Mouse (Mus musculus) ES-CJ7 (cell line): ENCODE data around the gene Cd46.

Experiments used
- DNase-seq: peaks from one replicate; pipeline ENCODE4 v3.0.0; 2011; ENCODE audit warnings: low read depth, low spot score

The Cd46 gene

DNA sequence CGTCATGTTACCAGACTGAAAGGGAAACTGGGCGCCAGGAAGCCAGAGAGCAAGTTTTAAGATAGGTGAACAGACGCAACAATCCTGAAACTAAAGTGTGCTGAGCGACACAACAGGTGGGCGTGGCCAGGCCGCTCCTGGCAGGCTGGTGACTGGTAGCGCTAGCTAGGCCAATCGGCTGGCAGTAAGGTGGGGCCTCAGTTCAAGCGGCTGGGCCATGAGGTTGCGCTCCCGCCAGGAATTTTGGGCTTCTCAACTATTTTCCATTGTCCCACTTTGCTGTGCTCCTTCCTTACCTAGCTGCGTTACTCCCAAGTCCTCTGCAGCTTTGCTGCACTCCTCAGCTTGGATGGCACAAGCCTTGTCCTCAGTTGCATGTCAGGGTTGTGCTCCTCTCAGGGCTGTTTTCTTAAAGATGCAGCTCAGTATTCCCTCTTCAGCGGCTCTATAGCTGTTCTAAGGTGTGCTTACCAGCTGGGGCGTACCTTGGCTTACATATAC is at the start of gene Cd46:
Gene Cd46, minus strand, starts transcription at position 30 of the 501 bp plus-strand sequence.
- DNase-seq, result peak; percentile 85

DNA sequence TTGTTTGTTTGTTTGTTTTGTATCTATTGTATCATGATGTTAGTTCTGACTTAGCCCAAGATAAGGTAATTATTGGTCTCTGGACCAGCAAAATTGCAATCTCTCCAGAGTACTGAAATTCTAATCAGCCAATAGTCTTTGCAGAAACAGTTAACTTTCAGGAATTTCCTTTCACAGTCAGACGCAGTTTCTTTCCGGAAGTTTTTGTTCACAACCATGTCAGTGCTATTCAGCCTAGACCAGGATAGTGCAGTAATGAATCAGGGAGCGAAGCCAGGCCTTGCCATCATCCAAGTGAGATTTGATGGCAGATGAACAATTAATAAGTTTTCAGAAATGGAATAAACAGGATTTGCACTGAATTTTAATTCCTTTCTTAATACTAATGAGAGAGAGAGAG is 40.0 kb upstream of the Cd46 start:
- no peak for DNase-seq

DNA sequence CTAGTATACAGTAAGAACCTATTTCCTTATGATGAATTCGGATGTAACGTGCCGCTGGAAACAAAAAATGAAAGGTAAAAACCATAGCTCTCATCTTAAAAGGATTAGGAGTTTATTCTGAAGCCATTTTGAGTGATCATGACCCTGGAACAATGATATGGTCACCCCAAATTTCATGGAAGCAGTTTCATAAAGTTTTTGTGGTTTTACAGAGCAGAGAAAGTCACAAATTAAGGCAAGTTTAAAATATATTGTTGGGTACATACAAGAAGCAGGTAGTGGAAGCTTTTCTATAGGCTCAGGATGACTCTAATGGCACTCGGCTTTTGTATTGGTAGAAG is 39.6 kb upstream of the Cd46 start:
- no peak for DNase-seq

DNA sequence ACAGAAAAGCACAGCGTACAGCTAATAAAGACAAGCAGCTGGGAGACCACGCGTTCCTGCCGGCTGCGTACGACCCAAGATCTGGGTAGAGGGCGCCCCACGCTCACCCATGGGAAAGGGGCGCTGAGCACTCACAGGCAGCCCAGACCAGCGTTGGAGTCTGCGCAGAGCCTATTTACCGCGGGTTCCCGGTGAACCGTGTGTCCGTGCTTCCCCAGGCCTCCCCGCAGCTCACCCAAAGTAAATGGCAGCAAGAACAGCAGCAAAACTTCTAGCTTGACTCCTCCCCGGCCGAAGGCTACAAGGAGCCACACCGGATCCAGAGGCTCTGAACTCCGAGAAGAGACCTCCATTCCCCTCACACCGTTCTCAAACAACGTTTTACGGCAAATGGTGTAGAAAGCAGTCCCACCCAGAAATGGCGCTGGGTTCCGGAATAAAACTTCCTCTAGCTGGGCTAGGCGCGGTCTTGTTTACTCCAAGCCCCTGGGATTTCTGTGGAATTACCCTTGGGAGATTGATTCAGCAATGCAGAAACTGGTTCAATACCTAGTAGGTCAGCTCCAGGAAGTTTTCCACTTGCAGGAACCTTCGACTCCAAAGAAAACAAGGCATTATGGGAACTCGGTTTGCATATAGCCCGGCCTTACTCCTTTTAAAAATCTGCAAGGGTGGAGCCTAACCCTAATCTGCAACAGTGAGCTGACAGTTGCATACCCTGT is 39.1 kb upstream of the Cd46 start, which contains the start of gene Cr1l:
Gene Cr1l, minus strand, starts transcription at position 634 of the 722 bp plus-strand sequence.
- peak; percentile 95 for DNase-seq

DNA sequence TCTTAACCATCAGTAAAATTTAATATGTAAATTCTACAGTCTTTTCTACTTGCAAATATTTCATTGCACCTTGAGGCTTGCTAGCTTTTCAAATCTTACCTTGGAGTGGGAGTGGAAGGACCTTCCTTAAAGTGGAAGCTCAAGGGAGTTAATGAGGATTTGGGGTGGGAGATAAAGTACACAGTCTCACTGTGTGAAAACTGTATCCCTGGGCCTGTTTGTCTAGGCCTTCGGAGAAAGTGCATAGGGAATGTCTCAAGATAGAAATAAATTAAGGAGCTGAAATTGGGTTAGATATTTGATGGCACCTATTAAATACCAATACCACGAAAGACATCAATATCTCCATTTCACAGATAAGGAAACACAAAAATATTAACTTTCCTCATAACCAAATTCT is 38.4 kb upstream of the Cd46 start:
- DNase-seq, result peak; percentile 17

DNA sequence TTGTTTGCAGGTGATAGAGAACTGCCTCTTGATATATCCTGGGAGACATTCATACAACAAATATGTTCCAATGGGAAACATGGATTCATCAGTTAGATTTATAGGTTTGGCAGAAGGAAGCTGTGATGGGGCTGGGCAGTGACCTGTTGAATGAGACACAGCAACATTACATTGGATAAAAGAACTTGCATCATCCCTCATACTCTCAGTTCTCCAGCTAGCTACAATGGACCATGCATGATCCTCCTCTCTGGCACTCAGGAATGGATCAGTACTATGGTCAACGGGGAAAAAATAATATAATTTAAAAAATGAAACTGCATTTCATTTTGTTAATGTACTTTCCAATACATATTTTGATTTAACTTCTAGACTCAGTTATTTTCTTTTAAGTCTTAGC is 37.8 kb upstream of the Cd46 start:
- DNase-seq, result no peak

DNA sequence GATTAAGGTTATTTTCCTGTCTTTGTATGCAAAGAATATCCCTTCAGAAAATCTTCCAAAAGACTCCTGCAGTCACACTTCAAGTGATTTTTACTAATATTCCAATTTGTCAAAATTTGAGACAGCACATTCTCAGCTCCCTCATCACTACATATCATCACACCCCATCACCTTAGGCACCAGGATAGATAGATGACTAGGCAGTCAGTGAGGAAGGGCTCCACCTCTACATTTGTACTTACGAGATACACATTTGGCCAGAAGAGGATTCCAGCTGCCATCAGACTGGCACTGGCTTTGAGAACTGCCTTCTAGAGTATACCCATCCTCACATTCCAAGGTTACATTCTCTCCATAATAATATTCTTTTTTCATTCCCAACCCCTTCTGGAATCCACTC is 22.4 kb upstream of the Cd46 start:
- DNase-seq, result no peak

DNA sequence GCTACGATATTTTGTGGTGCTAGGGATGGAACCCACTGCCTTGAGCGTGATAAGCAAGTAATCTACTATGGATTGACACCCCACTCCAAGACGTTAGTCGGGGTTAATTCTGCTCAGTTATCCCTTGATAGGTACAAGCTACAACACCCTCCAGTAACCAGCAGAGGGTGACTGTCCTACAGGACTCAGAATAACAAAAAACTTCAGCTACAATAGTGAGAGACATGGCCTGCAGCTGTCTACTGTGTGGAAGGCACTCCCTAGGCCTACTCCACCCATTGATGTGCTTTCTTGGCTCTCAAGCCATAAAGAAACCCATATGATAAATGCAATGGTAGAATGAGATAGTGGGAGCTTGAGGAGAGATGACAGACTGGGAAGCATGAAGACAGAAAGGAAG is 21.6 kb upstream of the Cd46 start:
- DNase-seq, result peak; percentile 50

DNA sequence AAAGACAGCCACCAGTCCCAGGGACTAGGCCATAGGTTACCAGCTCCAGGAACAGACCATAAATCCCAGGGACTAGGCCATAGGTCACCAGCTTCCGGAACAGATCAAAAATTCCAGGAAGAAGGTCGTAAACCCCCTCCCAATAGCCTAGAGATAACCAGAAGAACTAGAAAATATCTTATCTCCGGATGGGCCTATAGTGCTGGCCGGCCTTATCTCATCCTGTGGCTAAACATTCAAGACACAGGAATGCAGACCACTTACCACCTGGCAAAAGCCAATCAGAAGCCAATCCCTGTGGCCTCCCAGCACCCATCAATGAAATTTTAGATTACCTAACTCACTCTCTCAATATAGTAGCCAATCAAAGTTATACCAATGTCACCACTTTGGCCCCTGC is 8.6 kb upstream of the Cd46 start:
- DNase-seq, result no peak

DNA sequence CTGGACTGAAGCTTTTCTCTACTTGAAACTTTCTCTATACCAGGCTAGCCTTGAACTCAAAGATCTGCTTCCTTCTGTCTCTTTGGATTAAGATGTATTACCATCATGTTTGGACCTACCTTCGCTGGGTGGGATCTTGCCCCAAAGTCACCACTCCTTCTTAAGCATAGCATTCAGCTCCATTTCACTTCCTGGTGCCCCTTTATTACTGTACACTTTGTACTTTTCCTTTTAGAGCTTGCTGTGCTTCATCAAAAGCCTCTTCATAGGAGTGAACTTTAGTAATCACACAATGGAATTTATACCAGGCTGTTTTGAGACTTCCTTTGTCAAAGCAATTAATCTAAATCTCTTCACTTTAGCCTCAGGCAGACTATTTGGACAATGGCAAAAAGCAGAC is 6.0 kb upstream of the Cd46 start:
- DNase-seq, result no peak

DNA sequence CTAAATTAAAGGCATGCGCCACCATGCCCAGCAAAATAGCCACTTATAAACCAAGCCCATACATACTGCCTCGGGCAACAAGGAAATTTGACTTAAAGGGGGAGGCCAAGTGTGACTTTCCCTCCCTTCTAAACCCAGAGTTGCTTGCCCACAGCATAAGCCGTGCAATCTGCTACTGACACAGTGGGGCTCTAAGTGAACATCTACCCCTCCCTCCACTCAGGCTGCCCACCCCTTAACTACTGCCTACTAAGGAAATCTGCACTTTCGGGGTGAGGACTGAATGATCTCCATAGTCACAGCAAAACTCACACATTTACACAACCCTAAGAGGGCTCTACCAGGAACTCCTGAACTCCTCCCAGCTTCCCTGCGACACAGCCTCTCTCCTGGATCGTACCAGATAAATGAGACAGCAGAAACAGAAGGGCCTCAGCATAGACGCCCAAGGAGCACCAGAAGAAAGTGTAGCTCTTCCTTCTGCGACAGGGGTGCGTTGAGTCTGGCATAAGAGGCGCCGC is 290 bp downstream of the Cd46 start:
- no peak for DNase-seq

DNA sequence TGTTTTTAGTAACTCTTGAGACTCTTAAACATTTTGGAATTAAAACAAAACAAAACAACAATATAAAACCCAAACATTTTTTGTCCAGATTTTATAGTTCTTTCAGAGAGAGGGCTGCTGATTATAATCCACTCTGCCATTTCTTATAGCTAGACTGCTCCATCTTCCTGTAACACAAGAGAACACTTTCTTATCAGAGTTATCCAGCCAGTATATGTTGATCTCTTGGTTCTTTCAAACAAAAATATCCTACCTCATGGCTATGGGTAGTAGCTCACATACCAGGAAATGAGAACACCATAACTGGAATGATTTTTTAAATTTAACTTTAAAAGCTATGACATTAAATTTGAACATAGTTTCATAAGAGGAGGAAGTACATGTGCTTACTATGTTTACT is 9.9 kb downstream of the Cd46 start:
- no peak for DNase-seq

DNA sequence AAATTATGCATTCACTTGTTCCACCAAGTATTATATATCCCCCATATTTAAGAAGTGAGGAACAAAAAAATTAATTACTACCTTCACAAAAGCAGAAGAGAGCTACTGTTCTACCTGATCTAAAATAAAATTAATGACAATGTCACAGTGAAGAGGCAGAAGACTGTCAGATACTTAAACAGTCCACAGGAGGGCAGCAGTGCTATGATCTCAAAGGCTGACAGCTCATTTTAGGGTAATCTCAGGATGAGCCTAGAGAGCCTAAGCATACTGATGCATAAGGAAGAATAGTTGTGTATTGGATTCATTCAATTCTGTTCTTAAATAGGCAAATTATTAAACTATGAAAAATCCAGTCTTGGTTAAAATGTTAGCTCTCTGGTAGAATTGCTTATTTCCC is 51.6 kb downstream of the Cd46 start:
- DNase-seq, result peak; percentile 71

DNA sequence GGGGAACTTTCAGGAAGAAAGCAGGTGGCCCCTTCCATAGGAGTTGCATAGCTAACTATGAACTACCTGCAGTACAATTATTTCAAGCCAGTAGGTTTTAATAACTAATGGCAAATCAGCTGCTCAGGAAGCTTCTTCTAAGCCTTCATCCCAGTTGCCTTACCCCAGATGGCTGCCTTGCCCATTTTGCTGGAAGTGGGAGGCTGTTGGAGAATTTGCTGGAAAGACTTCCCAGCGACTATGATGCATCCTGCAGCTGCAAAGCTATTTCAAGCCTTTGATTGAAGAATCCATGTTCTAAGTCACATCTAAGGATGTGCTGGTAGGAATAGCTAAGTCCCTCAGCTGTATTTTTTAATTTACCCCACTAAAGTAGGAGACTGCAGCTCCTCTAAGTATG is 53.7 kb downstream of the Cd46 start:
- no peak for DNase-seq

DNA sequence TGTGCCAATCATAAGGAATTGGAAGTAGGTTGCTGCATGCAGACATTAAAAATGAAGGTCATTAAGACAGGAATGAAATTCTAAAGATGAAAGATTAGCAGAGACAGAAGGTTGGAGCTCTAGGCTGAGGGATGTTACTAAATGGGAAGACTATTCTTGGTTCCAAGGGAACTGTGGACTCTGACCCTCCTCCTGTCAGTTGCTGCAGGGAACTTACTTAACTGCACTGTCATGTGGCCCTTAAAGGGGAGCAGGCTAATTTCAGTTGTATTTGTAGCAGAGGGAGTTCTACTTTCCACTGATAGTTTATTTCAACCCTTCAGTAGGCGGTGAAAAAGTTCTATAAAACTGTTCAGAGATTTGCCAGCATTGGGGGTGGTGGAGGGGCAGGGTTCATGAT is 54.1 kb downstream of the Cd46 start:
- no peak for DNase-seq

DNA sequence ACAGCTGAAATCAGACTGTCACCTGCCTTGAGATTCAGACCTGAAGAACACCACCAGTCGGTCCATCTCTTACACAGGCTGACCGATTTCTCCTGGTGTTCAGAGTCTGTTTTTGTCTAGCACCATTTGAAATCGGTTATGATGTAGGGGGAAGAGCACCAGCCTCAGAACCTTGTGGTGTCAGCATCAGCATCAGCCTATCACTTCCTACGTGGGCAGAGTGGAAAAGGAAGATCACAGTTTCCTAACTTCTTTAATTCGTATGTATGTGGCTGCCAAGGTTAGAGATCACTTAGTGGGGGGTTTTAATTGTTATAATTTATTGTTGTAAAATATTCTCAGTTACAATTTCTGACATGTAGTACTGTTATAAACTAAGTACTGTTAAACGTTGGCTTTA is 54.6 kb downstream of the Cd46 start:
- no peak for DNase-seq

DNA sequence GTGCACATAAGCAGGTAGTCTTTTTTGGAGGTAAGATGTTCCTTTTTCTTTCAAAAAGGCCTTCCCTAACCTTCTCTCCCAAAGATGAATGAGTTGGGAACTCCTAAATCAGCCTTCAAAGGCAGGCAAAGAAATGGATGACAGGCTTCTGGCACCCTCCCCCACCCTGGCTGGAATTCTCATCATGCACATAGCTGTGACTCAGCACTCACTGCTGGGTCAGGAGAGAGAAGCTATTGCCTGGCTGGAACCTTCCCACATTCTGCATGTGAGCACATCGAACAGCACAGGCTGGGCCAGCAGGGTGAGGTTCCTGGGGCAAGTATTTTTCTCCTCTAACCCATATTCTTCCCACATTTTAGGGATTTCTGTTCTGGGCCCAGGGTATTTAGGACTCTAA is 58.1 kb downstream of the Cd46 start:
- DNase-seq, result no peak

DNA sequence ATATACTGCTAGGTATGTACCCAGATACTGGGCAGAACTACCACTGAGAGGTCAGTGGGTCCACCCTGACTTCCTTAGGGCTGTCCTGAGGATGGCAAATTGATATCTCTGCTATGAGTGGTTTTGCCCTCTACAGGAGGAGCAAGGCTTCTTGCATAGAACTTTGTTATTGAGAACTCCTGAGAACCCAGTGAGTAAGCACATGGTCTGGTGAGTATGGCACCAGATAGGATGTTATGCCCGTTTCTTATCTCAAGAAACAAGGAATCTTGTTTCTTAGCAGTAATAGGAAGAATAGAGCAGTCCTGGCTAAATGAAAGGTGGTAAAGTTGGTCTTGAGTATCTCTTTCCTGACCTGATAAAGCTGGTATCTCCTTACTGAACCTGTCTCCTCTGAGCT is 59.3 kb downstream of the Cd46 start:
- no peak for DNase-seq

DNA sequence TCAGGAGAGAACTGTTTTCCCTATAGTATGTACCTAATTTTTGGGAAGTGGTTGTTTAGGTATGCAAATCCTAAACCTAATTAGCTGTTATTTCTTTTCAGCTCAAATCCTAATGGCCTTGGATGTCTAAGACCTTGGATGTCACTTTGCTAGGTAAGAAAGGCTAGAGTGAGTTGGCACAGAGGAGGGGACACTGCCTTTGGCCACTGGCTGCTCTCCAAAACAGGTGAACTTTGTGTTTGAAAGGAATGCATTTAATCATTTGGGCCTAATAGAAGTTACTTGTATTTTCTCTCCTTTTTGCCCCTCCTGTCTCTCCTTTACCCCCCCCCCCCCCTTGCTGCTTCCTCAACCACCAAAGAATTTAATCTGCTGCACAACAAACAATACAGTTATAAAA is 60.3 kb downstream of the Cd46 start:
- DNase-seq, result no peak

DNA sequence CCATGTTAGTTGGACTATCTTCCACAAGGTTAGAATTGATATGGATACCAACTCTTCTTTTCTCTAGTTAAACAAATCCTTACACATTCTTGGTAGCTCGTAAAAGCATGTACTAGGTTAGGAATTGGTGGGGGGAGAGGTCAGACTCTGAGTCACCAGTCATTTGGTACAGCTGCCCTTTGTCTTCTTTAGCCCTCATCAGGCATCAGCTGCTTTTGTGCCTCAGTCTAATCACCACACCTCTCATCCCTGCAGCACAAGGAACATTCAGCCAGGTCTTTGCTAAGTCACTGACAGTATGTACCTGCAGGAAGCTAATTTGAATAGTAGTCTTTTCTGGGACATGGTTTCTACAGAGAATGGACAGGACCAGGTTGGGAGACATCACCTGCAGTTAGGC is 64.5 kb downstream of the Cd46 start:
- DNase-seq, result no peak

DNA sequence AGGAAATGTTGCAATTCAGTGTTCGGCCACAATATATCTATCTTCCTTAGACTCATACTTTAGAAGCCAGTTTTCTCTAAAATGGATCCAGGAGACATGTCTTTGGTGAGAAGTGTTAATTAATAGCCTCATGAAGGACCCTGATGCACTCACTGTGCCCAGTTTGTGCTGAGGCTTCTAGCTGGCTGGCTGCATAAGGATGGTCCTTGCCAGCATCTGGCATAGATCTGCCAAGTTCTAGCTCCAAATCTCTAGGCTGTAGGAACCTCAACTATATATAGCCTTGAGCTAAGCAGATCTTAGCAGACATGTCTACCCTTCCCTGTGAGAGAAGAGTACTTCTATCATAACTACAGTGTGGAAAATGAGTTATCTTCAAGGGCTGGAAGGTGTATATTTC is 68.2 kb downstream of the Cd46 start:
- DNase-seq, result no peak

DNA sequence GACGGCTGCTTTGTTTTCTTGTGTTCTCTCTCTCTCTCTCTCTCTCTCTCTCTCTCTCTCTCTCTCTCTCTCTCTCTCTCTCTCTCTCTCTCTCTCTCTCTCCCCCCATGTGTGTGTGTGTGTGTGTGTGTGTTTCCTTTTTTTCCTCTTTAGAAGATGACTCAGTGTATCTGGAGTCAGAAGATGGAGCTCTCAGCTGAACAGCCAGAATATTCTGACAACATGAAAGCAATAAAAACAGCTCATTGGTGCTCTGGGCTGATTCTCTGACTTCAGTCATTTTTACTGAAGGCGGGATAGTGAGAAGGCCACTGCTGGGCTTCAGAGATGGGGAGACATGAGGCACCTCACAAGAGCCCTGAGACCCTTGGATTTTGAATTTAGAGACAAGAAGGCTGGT is 70.2 kb downstream of the Cd46 start:
- DNase-seq, result no peak

DNA sequence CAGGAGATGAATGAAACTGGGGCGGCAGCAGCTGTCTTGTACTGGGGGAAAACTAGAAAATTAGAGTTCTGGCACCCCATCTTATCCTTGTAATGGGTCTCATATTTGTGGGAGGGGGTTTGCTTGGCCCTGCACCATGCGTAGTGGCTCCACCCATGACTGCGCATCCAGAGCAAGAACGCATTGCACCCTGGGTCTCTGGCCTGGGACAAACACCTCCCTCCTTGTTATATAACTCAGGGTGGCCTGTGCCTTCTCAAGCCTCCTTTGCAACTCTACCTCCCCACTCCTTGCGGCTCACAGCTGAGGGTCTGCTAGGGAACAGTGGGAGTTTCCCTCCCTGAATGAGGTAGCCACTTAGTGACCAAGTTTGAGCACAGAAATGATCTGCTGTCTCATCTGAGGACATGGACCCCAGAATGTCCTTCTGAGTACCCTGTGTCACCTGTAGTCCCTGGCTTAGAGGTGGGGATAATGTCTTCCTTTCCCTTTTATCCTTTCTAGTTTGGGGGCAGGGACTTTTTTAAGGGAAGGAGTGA is 72.9 kb downstream of the Cd46 start:
- no peak for DNase-seq
